Mouse (Mus musculus): ENCODE measurements around the gene Plin2.

The Plin2 gene

GRCm38 (mm10) chr4:86669780-86670201 lies at the start of gene Plin2:
Plin2 (minus strand) TSS chr4:86670060.
- peak; percentile 82 for DNase-seq

- no peak for DNase-seq
These were observed 49.2 kb upstream of the Plin2 start for GRCm38 (mm10) chr4:86718878-86719577.

GRCm38 (mm10) chr4:86717176-86717575 lies 47.3 kb upstream of the Plin2 start:
- DNase-seq, result no peak

- no peak for DNase-seq
These were observed 45.5 kb upstream of the Plin2 start for GRCm38 (mm10) chr4:86715341-86715740.

- DNase-seq, result no peak
These were observed 43.7 kb upstream of the Plin2 start for GRCm38 (mm10) chr4:86713518-86713917.

- DNase-seq, result no peak
These were observed 42.9 kb upstream of the Plin2 start for GRCm38 (mm10) chr4:86712751-86713195.

GRCm38 (mm10) chr4:86710666-86711215 lies 40.9 kb upstream of the Plin2 start:
- no peak for DNase-seq

GRCm38 (mm10) chr4:86710034-86710650 lies 40.3 kb upstream of the Plin2 start:
- no peak for DNase-seq

GRCm38 (mm10) chr4:86708801-86709200 lies 38.9 kb upstream of the Plin2 start:
- DNase-seq, result no peak

- DNase-seq, result no peak
These were observed 29.5 kb upstream of the Plin2 start for GRCm38 (mm10) chr4:86699161-86699865.

GRCm38 (mm10) chr4:86696890-86697289 lies 27.0 kb upstream of the Plin2 start:
- DNase-seq, result no peak

- DNase-seq, result peak; percentile 30
These were observed 25.2 kb upstream of the Plin2 start for GRCm38 (mm10) chr4:86695081-86695480.

- no peak for DNase-seq
These were observed 23.1 kb upstream of the Plin2 start for GRCm38 (mm10) chr4:86692931-86693330.

- no peak for DNase-seq
These were observed 21.4 kb upstream of the Plin2 start for GRCm38 (mm10) chr4:86691290-86691689.

GRCm38 (mm10) chr4:86690768-86691167 lies 20.9 kb upstream of the Plin2 start:
- no peak for DNase-seq

- peak; percentile 58 for DNase-seq
These were observed 20.3 kb upstream of the Plin2 start for GRCm38 (mm10) chr4:86690194-86690593.

GRCm38 (mm10) chr4:86689056-86689735 lies 19.3 kb upstream of the Plin2 start:
- no peak for DNase-seq

GRCm38 (mm10) chr4:86686564-86686963 lies 16.7 kb upstream of the Plin2 start:
- no peak for DNase-seq

- no peak for DNase-seq
These were observed 16.1 kb upstream of the Plin2 start for GRCm38 (mm10) chr4:86686009-86686366.

GRCm38 (mm10) chr4:86685231-86686008 lies 15.6 kb upstream of the Plin2 start:
- DNase-seq, result no peak

GRCm38 (mm10) chr4:86684806-86685205 lies 14.9 kb upstream of the Plin2 start:
- DNase-seq, result no peak

GRCm38 (mm10) chr4:86683746-86684145 lies 13.9 kb upstream of the Plin2 start:
- DNase-seq, result no peak

Measured in kidney, adult 11 months (tissue).